Mouse (Mus musculus) right cerebral cortex, postnatal 14 days (tissue): Measurements from ENCODE around the gene S100a4.

Experiments used
- DNase-seq: peaks from one replicate; pipeline ENCODE4 v3.0.0; 2022

Gene S100a4

DNA sequence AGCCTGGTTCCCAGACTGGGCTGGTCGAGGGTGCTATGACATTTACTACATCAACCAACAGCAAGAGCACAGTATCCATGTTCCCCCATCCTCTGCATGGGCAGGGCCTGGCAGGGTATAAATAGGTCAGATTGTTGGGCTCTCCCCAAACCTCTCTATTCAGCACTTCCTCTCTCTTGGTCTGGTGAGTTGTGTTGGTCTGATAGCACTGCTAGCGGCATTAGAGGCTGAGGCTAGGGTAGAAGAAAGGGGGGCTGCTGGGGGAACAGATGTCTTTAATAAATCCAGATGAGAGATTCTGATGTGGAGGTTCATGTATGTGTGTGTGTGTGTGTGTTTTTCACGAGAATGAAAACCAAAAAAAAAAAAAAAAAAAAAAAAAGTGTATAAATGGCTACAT, at the start of gene S100a4:
TSS of gene S100a4 (plus strand) at position 149 of the 400 bp plus-strand sequence.
- DNase-seq: no peak

DNA sequence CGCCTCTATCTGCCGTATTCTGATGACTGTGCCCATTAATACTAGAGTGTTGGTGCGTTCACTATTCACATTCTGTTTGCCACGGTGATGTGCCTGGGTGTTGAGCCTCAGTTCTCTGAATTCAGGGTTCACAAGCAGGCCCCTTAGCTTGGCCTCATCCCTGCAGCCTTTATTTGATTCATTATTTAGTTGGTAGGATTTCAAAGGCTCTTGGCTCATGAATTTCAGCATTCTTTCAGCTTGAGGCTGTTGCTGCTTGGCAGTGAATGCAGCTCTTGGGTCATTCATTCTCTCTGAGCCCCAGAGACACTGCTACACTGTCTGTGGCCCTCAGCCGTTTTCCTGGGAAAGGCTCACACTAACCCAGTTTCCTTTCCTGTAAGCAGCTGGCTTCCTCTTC, 47.6 kb upstream of the S100a4 start:
- DNase-seq: no peak

DNA sequence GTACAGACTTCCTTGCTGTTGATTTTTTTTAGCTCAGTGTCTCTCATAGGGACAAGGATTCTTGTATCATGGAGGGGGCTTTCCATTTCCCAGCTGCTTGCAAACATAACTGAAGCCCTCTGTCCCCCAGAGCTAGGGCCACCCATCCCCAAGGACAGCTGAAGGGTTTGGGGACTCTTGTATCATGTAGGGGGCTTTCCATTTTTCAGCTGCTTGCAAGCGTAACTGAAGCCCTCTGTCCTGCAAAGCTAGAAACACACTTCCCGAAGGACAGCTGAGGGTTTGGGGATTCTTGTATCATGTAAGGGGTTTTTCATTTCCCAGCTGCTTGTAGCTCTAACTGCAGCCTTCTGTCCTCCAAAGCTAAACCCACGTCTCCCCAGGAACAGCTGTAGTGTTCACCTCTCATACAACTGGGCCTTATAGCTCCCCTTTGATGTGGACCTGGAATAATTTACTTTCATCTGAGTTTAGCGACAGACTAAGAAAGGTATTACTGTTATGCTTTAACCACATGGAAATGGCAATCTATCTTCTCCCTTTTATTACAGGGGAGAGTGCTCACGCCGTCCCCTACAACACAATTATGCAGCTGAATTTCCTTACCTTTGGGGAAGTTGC, 43.5 kb upstream of the S100a4 start, which contains the start of gene S100a3:
TSS of gene S100a3 (plus strand) at position 571 of the 621 bp plus-strand sequence.
- DNase-seq: no peak

DNA sequence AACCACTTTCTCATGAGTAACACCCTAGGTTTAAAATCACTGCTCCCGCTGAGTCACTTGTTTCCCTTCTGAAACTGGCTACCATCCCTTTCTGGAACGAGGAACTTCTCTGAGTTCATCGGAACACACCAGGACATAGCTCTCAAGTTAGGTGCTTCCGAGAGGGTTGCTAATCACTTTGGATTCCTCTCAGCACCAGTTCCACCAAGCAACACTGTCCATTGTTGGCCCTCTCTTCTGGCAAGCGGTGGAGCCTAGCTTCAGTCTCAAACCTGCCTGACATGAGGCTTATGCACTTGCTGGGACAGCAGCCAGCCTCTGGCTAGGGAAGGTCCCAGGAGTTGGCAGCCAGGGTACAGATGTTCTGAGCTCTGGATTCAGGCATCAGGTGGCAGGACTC, 28.9 kb upstream of the S100a4 start:
- DNase-seq: no peak

DNA sequence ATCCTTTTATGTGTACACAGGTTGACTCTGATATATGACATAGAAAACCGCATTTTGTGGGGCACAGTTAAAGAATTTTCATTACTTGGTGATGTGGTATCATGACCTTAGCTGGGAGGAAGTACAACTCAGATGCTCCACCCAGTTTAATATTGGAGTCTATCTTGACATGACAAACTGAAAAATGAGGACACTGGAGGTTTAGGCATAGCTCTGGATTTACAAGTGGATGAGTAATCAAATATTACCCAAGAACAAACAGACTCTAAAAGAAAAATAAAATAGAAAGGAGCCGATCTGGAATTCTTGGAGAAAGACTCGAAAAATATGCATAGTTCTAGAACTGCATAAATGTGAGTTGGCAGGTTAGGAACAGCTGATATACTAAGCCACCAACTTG, 28.3 kb upstream of the S100a4 start:
- no peak for DNase-seq

DNA sequence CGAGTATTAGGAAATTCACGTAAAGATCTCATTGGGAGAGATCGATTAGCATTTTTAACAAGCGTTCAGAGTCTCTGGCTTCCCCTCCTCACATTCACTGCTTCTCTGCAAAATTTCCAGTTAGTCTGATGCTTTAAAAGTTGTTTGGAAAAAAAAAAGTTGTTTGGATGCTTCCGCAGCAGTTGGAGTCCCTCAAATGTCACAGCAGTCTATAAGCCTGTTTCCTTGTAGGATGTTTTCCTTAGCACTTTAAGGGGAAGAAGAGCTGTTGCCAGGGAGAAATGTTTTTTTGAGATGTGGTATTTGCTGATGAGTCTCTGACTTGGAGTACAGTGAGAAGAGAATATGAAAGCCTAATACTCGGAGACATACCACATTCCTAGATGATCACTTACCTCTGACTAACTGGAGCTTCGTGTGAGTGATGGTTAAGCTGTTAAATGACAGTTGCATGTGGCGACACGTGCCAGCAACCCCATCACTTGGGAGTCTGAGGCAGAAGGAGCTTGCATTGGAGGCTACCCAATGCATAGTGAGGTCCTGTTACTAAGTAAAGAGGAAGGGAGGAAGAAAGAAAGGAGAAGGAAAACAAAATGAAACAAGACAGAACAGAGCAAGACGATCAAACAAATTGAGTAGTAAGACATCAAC, 27.1 kb upstream of the S100a4 start:
- DNase-seq: no peak

DNA sequence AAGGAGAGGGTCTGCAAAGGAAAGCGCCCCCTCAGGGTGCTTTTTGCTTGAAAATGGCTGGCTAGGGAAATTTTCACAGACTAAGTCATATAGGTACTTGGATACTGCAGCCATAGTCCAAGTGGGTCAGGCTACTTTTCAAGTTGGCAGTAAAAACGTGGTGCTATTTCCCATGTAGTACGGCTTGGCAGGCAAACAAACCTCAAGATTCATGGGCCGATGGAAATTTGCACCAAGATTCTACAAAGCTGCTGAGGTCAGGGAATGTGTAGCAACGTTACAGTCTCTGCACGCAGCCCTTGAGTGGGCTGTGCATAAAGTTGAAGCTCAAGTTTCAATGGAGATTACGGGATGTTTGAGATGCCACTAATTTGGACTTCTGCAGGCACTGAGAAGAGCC, 24.1 kb upstream of the S100a4 start:
- no peak for DNase-seq

DNA sequence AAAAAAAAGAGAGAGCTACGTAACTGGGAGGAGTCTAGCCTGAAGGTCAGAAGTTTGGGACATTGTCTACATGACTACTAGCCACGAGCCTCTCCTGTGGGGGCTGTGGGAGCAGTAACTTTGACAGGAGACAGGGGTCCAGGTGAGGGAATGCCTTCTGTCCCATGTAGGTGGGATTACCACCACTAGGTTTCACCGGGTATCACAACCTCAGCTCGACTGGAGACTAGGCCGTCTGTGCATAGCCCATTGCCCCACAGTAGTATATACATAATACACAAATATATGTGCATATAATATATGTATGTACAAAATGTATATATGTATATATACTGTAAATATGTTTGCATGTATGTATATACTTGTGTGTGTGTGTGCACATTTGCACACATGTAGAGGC, 22.4 kb upstream of the S100a4 start:
- no peak for DNase-seq

DNA sequence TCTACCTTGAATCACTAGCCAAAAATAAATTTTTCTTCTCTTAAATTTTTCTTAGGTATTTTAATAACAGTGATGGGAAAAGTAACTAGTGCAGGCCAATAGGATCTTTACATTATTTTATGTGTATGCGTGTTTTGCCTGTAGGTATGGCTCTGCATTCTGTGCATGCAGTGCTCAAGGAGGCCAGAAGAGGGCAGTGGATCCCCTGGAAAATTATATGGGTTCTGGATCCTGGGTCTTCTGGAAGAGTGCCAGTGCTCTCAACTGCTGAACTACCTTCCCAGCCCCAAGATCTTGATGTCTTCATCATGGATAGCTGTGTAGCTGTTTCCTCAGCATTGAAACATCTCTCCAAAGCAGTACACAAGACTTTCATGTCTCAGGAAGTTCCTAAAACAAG, 21.4 kb upstream of the S100a4 start:
- no peak for DNase-seq

DNA sequence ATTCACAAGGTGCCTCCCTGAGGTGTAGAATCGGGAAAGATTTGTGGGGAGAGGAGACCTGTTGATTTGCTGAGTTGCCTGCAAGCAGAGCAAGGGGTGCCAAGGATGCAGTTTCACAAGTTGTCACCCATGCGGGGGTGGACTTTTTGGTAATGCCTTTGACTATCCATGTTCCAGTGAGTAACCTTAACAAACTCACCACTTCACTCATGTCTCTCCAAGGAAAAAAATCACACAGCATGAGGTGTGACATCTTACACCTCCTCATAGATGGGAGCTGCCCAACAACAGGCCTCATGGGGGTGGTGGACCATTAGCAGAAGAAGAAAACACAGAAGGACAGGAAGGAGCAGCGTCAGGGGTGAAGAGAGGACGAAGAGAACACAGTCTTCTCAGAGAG, 21.0 kb upstream of the S100a4 start:
- no peak for DNase-seq

DNA sequence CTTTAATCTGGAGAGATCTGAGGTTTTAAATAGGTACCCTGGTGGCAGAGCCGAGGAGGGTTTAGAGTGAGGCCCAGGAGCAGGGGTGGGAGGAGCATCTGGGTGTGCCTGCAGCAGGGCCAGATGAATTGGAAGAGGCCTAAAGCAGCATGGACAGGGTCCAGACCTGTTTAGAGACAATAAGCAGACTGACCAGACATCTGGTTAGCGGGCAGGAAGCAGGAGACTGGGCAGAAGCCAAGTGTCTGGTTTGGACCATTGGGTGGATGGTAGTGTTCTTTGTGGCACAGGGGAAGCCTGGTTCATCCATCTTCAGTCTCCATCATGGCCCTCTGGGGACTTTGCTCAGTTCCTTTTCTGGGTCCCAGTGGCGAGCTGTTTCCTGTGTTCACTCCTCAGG, 19.7 kb upstream of the S100a4 start:
- no peak for DNase-seq

DNA sequence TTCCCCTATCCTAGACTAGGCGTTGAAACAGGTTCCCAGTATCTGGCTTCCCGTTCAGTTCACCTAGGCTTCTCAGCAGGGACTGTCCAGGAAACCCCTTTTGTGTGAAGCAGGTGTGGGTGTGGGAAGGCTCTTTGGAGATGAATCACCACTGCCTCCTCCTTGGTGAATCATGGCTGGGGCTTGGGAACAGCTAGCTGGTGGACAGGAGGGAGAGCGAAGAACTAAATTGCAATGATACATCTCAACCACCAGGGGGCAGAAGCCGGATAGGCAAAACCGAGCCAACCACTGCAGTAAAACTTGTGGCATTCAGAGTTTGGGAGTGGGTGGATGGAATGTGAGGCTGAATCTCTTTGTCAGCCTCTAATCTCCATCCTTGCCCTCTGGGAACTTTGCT, 18.0 kb upstream of the S100a4 start:
- DNase-seq: peak; percentile 41

DNA sequence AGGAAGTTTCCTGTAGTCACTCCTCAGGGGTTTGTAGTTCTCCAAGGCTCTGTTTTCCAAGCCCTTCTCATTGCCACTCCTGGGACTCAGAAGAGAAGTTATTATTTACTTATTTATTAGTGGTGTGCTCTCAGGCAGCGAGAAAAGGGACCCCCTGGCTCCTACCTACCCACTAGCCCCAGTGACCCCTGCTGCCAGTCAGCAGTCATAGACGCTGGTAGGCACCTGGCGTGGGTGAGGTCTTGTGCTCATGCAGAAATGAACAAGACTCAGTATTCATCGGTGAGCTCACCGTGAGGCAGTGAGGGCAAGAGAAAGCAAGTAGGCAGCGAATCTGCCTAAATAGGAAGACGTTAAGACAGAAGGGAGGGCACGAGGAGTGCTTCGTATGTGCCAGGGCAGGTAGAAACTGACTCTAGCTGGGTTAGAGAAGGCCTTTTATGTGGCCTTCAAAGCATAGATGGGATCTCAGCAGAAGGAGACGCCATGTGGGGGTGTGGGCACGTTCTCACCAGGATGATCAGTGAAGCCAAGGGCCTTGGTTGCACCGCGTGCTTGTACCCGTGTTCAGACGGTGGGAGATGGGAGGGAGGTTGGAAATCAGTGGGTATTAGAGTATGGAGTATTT, 17.4 kb upstream of the S100a4 start:
- no peak for DNase-seq

DNA sequence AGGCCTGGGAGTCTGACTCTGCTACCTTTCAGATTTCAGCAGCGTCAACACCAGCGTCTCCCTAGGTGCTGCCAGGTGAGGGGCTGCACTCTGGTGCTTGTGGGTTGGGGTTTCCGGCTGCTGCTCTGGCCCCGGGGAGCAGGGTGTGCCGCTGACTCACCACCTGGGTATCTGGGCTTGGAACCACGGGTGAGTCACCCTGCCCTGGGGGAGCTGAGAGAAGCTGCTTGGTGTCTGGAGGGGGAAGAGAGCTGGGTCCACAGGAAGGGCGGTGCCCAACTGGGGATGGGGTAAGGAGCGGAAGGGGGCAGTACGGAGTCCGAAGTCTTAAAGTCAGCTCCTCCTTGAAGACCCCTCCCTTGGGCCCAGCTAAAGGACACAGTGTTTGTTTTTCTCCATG, 16.7 kb upstream of the S100a4 start:
- DNase-seq: no peak

DNA sequence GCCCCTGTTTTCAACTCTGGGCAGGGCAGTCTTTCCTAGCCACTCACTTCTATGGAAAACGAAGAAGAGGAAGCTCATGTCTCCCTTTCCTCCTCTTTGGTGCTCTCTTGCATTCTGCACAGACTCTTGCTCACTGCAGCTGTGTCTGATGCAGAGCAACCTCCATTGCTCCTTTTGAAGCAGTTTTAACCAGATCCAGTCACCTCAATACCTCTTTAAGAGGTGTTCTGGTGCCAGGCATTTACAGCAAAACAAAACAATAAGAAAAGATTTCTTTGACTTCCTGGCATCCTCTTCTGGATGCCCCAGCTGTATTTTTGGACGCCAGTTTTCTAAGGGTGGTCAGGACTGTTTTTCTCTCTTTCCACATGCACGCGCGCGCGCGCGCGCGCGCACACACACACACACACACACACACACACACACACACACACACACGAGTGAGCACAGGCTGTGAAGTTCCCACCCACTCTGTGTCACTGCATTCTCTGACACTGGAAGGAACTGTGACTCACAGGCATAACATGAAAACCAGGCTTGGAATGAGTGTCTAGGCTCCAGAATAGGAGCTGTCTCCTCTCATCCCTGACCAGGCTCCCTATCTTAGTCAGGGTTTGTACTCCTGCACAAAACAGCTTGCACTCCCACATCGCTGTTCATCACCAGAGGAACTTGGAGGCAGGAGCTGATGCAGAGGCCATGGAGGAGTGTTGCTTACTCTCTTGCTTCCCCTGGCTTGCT, 16.0 kb upstream of the S100a4 start:
- DNase-seq: no peak

DNA sequence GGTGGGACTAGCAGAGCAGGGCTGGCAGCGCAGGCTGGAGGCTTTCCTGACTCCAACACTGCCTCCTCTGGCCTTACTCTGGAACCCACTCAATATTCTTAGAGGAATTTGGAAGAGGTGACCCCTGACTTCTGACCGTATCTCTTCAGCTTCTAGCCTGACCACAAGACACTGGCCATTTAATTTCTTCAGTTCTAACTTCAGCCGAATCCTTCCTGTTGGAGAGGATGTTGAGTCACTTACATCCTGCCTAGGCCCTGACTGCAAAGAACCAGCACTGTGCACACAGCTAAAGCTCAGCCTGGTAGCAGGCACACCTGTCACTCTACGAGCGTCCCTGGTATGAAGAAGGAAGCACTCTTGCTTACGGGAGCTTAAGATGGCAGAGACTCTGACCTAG, 14.2 kb upstream of the S100a4 start:
- DNase-seq: no peak

DNA sequence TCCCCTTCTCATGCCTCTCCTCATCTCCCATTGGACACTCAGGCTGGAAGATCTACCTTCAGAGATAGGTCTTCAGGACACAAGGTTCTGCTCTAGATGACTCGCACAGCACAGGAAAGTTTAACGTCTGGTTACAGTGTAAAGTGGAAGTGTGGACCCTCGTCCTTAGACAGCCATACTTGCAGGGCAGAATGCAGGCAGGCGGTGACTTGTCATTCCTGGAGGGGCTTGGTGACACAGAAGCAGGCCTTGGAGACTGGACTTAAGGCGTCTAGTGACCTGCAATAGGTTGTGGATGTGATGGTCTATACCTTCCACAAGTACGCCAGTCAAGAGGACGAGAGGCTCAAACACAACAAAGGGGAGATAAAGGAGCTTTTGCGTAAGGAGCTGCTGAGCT, 13.6 kb upstream of the S100a4 start, which contains the start of gene S100a2:
TSS of gene S100a2 (plus strand) at position 301 of the 400 bp plus-strand sequence.
- no peak for DNase-seq

DNA sequence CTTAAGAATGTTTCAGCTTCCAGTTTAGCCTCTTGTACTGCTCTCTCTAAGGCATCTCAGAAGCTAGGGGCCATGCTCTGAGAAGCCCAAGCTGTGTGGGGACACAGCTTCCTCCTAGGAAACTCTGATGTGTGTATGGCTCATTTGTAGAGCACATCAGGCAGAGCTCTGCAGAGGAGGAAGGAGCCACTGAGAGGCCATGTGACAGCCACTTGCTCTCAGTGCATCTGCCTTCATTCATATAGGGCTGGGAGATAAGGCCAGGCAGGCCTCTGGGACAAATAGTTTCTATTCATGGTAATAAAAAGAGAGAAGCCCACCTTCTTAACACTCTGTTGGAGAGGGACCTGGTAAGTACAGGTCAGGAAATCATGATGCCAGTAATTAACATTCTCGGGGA, 9.1 kb upstream of the S100a4 start:
- no peak for DNase-seq

DNA sequence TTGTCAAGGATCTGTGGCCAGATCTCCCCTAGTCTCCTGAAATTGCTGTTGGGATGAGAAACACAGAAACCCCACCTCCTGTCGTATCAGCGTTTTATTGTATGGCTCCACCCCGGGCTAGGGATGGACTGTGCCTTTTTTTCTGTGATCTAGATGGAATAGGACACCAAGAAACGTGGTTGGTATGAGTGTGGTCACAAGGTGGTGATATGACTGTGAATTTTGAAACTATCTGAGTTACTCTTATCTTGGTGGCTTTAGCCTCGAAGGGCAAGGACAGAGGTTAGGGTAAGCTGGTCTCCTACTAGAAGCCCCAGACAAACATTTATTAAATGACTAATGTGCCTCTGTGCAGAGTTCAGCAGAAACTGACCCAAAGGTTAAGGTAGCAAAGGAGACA, 8.0 kb upstream of the S100a4 start:
- DNase-seq: no peak

DNA sequence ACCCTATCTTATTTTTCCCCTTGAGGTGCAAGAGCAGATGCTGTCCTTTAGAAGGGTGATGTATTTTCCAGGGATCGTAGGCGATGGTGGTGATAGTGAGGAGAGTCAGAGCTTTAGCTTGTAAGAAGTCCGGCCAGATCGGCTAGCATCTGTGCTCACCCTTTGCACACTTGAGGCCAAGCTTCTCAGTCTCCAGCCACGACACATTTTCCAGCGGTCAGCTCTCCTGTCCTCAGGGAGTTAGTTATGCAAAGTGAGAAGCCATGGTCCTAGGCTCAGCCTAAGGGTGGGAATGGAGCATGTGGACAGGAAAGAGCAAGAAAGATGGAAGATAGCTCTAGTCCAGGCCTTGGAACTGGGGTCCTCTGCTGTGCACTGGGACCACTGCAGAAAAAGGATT, 6.8 kb upstream of the S100a4 start:
- no peak for DNase-seq

DNA sequence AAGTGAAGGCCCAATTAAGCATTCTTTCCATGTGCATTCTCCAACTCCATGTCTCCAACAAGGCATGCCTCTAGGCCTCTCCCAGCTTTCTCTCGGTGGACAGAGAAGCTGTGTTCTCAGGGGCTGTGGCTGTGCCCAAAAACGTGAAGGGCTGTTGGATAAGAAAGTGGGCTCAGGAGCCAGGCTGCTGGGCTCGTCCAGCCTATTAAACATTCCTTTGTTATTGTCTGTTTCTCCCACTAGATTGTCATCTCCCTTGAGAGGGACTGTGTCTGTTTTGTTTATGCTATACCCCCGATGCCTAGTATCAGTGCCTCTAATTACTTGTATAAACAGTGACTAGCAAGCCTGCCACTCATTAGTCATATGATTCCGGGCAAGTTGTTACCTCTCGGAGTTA, 5.8 kb upstream of the S100a4 start:
- no peak for DNase-seq

DNA sequence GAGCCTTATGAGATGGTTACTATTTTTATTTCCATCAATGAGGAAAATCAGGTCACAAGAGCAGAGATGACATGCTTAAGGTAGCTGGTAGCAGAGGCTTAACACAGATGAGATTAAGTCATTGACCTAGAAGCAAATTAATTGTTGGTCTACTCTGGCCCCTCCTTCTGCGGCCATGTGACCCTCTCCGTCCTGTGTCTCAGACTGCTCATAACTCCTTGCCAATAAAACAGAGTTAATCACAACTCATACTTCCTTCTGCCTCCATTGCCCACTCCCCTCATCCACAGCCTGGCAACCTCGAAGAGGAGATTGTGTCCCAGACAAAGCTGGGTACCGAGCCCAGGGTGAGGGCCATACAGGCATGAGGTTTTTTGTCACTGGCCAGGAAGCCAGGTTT, 5.4 kb upstream of the S100a4 start:
- no peak for DNase-seq

DNA sequence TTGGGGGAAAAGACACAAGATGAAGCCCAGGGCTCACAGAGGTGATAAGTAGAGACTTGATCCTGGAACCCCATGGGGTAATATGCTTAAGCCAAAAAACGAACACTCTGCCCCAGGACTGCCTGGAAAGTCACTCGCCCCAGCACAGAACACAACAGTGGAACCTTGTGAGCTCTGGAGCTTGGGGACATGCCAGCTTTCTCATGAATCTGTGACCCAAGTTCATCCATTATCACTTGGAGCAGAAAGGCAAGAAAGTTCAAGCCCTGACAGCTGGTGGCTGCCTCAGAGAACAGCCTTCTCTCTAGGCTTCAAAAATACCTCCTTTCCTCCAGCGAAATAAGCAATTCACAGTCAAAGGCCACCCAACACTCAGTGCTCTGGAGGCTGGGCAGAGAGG, 4.2 kb upstream of the S100a4 start:
- no peak for DNase-seq

DNA sequence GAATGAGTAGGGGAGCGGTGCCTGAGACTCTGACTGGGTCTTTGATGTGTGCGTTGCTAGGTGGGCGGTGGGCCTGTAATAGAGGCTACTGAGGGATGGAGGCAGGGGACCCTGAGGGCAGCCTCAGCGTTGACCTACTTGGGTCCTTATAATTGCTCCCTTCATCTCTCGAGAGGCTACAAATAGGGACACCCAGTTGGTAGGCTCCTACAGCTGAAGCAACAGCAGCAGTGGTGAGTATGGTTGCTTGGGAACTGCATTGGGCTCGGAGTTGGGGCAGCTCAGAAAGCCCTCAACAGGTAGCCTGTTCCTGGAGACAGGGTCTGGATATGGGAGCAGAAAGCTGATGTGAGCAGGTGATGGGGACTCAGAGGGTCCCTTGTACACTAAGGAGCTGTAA, 3.5 kb upstream of the S100a4 start:
- no peak for DNase-seq
